Mouse (Mus musculus) CH12.LX (cell line): ENCODE results near the gene Gm20708. TPM values are rescaled to one million over a fixed set of nuclear protein-coding genes. Genes with fewer than 3 reads are reported as not detected.

Source experiments
- DNase-seq: peaks from one replicate; pipeline ENCODE4 v3.0.0-alpha.2; 2013; ENCODE audit errors: extremely low read depth
- H3K27ac ChIP-seq: 2 replicates; pipeline ENCODE4 v1.5.1; 2012; ENCODE audit warnings: low read depth, mild to moderate bottlenecking, control low read depth, moderate library complexity; ENCODE audit not compliant: insufficient read depth
- H3K27me3 ChIP-seq: replicated peaks from 2 replicates; pipeline ENCODE3; 2012; ENCODE audit warnings: inconsistent platforms
- H3K36me3 ChIP-seq, 2 experiments: replicated peaks in 1 of 2; 2 replicates each; pipeline versions ENCODE3 to v1.6.1; 2012; ENCODE audit warnings: inconsistent platforms in 1 of 2, low read length in 1 of 2, mild to moderate bottlenecking in 1 of 2, mixed read lengths in 1 of 2, moderate library complexity in 1 of 2; ENCODE audit not compliant: control insufficient read depth in 1 of 2, insufficient read depth in 1 of 2
- H3K4me1 ChIP-seq, 2 experiments: 2 replicates each; pipeline ENCODE4 v1.6.1; 2012; ENCODE audit warnings: inconsistent platforms in 1 of 2, moderate library complexity in 1 of 2; ENCODE audit not compliant: insufficient read depth in 2 of 2, control insufficient read depth in 1 of 2
- H3K4me2 ChIP-seq: 2 replicates; pipeline ENCODE4 v1.6.1; 2012; ENCODE audit warnings: low read depth, mild to moderate bottlenecking, control low read depth; ENCODE audit not compliant: poor library complexity, insufficient read depth, severe bottlenecking
- H3K4me3 ChIP-seq, 3 experiments: fragments of 150-350 bp in 1 of 3; sonication (generic) in 1 of 3; replicated peaks in 1 of 3; 2 replicates each; pipeline versions ENCODE3 to v1.5.1; 2011 to 2012; ENCODE audit warnings: low read depth in 2 of 3, low read length in 2 of 3, mild to moderate bottlenecking in 2 of 3, moderate library complexity in 2 of 3, control low read depth in 1 of 3, improper control_type of control experiment in 1 of 3, inconsistent platforms in 1 of 3, mixed read lengths in 1 of 3; ENCODE audit not compliant: poor library complexity in 1 of 3
- H3K79me2 ChIP-seq: replicated peaks from 2 replicates; pipeline ENCODE4 v1.6.1; 2012; ENCODE audit warnings: mild to moderate bottlenecking, moderate library complexity; ENCODE audit not compliant: control insufficient read depth, poor library complexity, insufficient read depth, severe bottlenecking; ENCODE audit errors: extremely low read depth
- H3K9ac ChIP-seq: 2 replicates; pipeline ENCODE4 v1.6.1; 2012; ENCODE audit warnings: low read depth, mild to moderate bottlenecking, control low read depth, moderate library complexity; ENCODE audit not compliant: insufficient read depth
- H3K9me3 ChIP-seq: replicated peaks from 2 replicates; pipeline ENCODE3; 2012; ENCODE audit warnings: low read length, inconsistent platforms, mixed read lengths
- BHLHE40 ChIP-seq: IDR thresholded peaks from 2 replicates; pipeline ENCODE4 v1.6.1; 2011; ENCODE audit warnings: mild to moderate bottlenecking, low read depth, low read length, improper control_type of control experiment
- CHD1 ChIP-seq: IDR thresholded peaks from 2 replicates; pipeline ENCODE4 v1.6.1; 2012; ENCODE audit warnings: low read depth, low read length, improper control_type of control experiment, inconsistent platforms
- CHD2 ChIP-seq: IDR thresholded peaks from 2 replicates; pipeline ENCODE4 v1.6.1; 2011; ENCODE audit warnings: low read length, improper control_type of control experiment
- CTCF ChIP-seq, 2 experiments: IDR thresholded peaks in 1 of 2; conservative IDR thresholded peaks in 1 of 2; 2 replicates each; pipeline ENCODE4 v1.5.1; 2011 to 2012; ENCODE audit warnings: low read depth in 2 of 2, low read length in 2 of 2, improper control_type of control experiment in 1 of 2, inconsistent platforms in 1 of 2, mild to moderate bottlenecking in 1 of 2, moderate library complexity in 1 of 2
- E2F4 ChIP-seq: IDR thresholded peaks from 2 replicates; pipeline ENCODE4 v1.6.1; 2011; ENCODE audit warnings: low read depth, low read length, improper control_type of control experiment; ENCODE audit not compliant: insufficient replicate concordance
- ELF1 ChIP-seq: IDR thresholded peaks from 2 replicates; pipeline ENCODE4 v1.6.1; 2014; ENCODE audit warnings: low read depth, mild to moderate bottlenecking, inconsistent platforms, low read length, improper control_type of control experiment
- EP300 ChIP-seq: IDR thresholded peaks from 2 replicates; pipeline ENCODE4 v1.6.1; 2011; ENCODE audit warnings: low read length, improper control_type of control experiment
- ETS1 ChIP-seq: conservative IDR thresholded peaks from 2 replicates; pipeline ENCODE4 v1.6.1; 2012; ENCODE audit warnings: low read depth, mild to moderate bottlenecking, inconsistent platforms, low read length, improper control_type of control experiment, moderate library complexity
- GABPA ChIP-seq: IDR thresholded peaks from 2 replicates; pipeline ENCODE4 v1.6.1; 2012; ENCODE audit warnings: low read depth, low read length, improper control_type of control experiment, inconsistent platforms; ENCODE audit not compliant: insufficient replicate concordance
- HCFC1 ChIP-seq: IDR thresholded peaks from 2 replicates; pipeline ENCODE4 v1.6.1; 2012; ENCODE audit warnings: low read depth, mild to moderate bottlenecking, inconsistent platforms, low read length, improper control_type of control experiment
- IRF4 ChIP-seq: IDR thresholded peaks from 2 replicates; pipeline ENCODE4 v1.6.1; 2014; ENCODE audit warnings: low read depth, mild to moderate bottlenecking, inconsistent platforms, low read length, improper control_type of control experiment
- JUN ChIP-seq: IDR thresholded peaks from 2 replicates; pipeline ENCODE4 v1.6.1; 2011; ENCODE audit warnings: low read depth, mild to moderate bottlenecking, low read length, improper control_type of control experiment, moderate library complexity; ENCODE audit not compliant: insufficient read depth
- JUND ChIP-seq: conservative IDR thresholded peaks from 2 replicates; pipeline ENCODE4 v1.6.1; 2011; ENCODE audit warnings: low read depth, low read length, improper control_type of control experiment
- KAT2A ChIP-seq: IDR thresholded peaks from 2 replicates; pipeline ENCODE4 v1.6.1; 2012; ENCODE audit warnings: low read length, improper control_type of control experiment, inconsistent platforms; ENCODE audit not compliant: insufficient replicate concordance
- MAFK ChIP-seq: IDR thresholded peaks from 2 replicates; pipeline ENCODE4 v1.6.1; 2011; ENCODE audit warnings: low read length, improper control_type of control experiment; ENCODE audit not compliant: insufficient replicate concordance
- MAX ChIP-seq: IDR thresholded peaks from 2 replicates; pipeline ENCODE4 v1.6.1; 2011; ENCODE audit warnings: low read length, improper control_type of control experiment
- MAZ ChIP-seq: IDR thresholded peaks from 2 replicates; pipeline ENCODE4 v1.6.1; 2012; ENCODE audit warnings: low read depth, mild to moderate bottlenecking, inconsistent platforms, low read length, improper control_type of control experiment, moderate library complexity
- MEF2A ChIP-seq: IDR thresholded peaks from 2 replicates; pipeline ENCODE4 v1.6.1; 2014; ENCODE audit warnings: low read depth, mild to moderate bottlenecking, inconsistent platforms, low read length, improper control_type of control experiment, borderline replicate concordance
- MXI1 ChIP-seq: IDR thresholded peaks from 2 replicates; pipeline ENCODE4 v1.6.1; 2011; ENCODE audit warnings: mild to moderate bottlenecking, low read depth, low read length, improper control_type of control experiment
- MYC ChIP-seq: IDR thresholded peaks from 2 replicates; pipeline ENCODE4 v1.6.1; 2011; ENCODE audit warnings: low read depth, mild to moderate bottlenecking, improper control_type of control experiment, low read length
- NELFE ChIP-seq: IDR thresholded peaks from 2 replicates; pipeline ENCODE4 v1.6.1; 2011; ENCODE audit warnings: low read depth, low read length, improper control_type of control experiment
- NRF1 ChIP-seq: IDR thresholded peaks from 2 replicates; pipeline ENCODE4 v1.6.1; 2014; ENCODE audit warnings: low read depth, mild to moderate bottlenecking, inconsistent platforms, low read length, improper control_type of control experiment, moderate library complexity
- PAX5 ChIP-seq: IDR thresholded peaks from 2 replicates; pipeline ENCODE4 v1.6.1; 2012; ENCODE audit warnings: low read length, inconsistent platforms, mixed read lengths
- POLR2A ChIP-seq: IDR thresholded peaks from 2 replicates; pipeline ENCODE4 v1.6.1; 2011; ENCODE audit warnings: low read depth, mild to moderate bottlenecking, improper control_type of control experiment, low read length
- POLR2AphosphoS2 ChIP-seq: IDR thresholded peaks from 2 replicates; pipeline ENCODE4 v1.6.1; 2011; ENCODE audit warnings: low read depth, low read length, improper control_type of control experiment
- RAD21 ChIP-seq: IDR thresholded peaks from 2 replicates; pipeline ENCODE4 v1.6.1; 2011; ENCODE audit warnings: low read depth, mild to moderate bottlenecking, low read length, improper control_type of control experiment, moderate library complexity
- RCOR1 ChIP-seq: conservative IDR thresholded peaks from 2 replicates; pipeline ENCODE4 v1.6.1; 2012; ENCODE audit warnings: low read depth, mild to moderate bottlenecking, inconsistent platforms, low read length, improper control_type of control experiment
- SIN3A ChIP-seq: IDR thresholded peaks from 2 replicates; pipeline ENCODE4 v1.6.1; 2012; ENCODE audit warnings: low read length, improper control_type of control experiment, inconsistent platforms
- SMC3 ChIP-seq: IDR thresholded peaks from 2 replicates; pipeline ENCODE4 v1.6.1; 2011; ENCODE audit warnings: low read depth, low read length, improper control_type of control experiment
- TBP ChIP-seq: conservative IDR thresholded peaks from 2 replicates; pipeline ENCODE4 v1.6.1; 2011; ENCODE audit warnings: low read depth, low read length, improper control_type of control experiment
- TCF12 ChIP-seq: IDR thresholded peaks from 2 replicates; pipeline ENCODE4 v1.6.1; 2014; ENCODE audit warnings: low read depth, mild to moderate bottlenecking, inconsistent platforms, low read length, improper control_type of control experiment
- UBTF ChIP-seq: IDR thresholded peaks from 2 replicates; pipeline ENCODE4 v1.6.1; 2012; ENCODE audit warnings: low read depth, mild to moderate bottlenecking, inconsistent platforms, low read length, improper control_type of control experiment, moderate library complexity
- USF1 ChIP-seq: IDR thresholded peaks from 2 replicates; pipeline ENCODE4 v1.6.1; 2014; ENCODE audit warnings: low read depth, mild to moderate bottlenecking, inconsistent platforms, low read length, improper control_type of control experiment
- USF2 ChIP-seq: conservative IDR thresholded peaks from 2 replicates; pipeline ENCODE4 v1.6.1; 2011; ENCODE audit warnings: low read depth, low read length, improper control_type of control experiment
- ZC3H11A ChIP-seq: IDR thresholded peaks from 2 replicates; pipeline ENCODE4 v1.6.1; 2012; ENCODE audit warnings: low read depth, mild to moderate bottlenecking, inconsistent platforms, low read length, improper control_type of control experiment
- ZKSCAN1 ChIP-seq: IDR thresholded peaks from 2 replicates; pipeline ENCODE4 v1.6.1; 2012; ENCODE audit warnings: low read depth, inconsistent platforms, low read length, improper control_type of control experiment, borderline replicate concordance
- ZMIZ1 ChIP-seq: IDR thresholded peaks from 2 replicates; pipeline ENCODE4 v1.6.1; 2012; ENCODE audit warnings: low read depth, mild to moderate bottlenecking, inconsistent platforms, low read length, improper control_type of control experiment
- ZNF384 ChIP-seq: IDR thresholded peaks from 2 replicates; pipeline ENCODE4 v1.6.1; 2012; ENCODE audit warnings: low read depth, low read length, improper control_type of control experiment, inconsistent platforms
- dilution Hi-C: fragments of 300-500 bp; cut with MboI; formaldehyde crosslinking; loops from 2 replicates; pipeline ENCODE4 v1.14.3; 2020; ENCODE audit warnings: low sequenced_read_pairs; ENCODE audit not compliant: extremely low pct_unique_long_range_greater_than_20kb, extremely low pct_ligation_motif_present
- in situ Hi-C: fragments of 300-500 bp; cut with MboI; formaldehyde crosslinking; loops from 3 replicates; pipeline ENCODE4 v1.14.3; 2019; ENCODE audit warnings: low sequenced_read_pairs, low pct_ligation_motif_present, low pct_unique_long_range_greater_than_20kb, mixed read lengths
- polyA plus RNA-seq: library from polyadenylated mRNA; unstranded; fragments of >175 nt; gene quantifications from 2 replicates; pipeline ENCODE4 v1.2.1, GENCODE M21; 2012; ENCODE audit warnings: low read depth; ENCODE audit not compliant: insufficient read length
- total RNA-seq, 2 experiments: library from RNA; depleted of rRNA; stranded (reverse); fragments of 300-350 nt in 1 of 2; fragments of >200 nt in 1 of 2; gene quantifications; 2 replicates each; pipeline ENCODE4 v1.2.3; 2012 to 2014

Gene Gm20708
- total and polyA plus RNA-seq, 3 experiments = 0.50 to 1.0 (median 0.80) TPM

DNA sequence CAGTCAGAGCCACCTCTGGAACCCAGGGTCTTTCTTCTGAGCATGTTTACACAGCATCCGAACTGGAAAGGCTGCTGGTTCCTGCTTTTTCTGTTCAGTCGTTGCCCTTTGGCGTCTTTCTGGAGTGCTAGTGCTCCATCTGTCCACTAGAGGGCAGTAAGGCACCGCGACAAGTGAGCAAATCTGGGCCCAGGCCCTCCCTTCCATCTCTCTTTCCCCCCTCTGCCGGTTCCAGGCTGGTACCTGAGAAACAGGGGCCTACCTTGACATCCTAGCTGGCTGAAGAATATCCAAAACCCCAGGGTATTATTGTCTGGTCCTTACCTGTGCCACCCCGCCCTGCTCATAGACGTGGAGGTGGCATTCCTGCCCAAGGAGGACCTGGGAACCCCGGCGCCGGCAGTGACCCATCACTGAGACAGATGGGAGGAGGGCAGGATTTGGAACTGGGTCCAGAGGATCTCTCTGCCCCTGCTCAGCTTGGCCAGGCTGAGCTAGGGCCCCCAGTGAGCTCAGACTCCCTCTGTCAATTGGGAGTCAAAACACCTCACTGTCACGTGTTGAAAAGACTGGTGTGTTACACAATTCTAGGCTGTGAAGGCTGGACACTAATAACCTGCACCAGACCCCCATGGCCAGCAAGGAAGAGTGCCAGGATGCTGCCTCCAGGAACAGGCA lies 61.4 kb downstream of the Gm20708 start:
- no peak overlapping the region for H3K9ac ChIP-seq
- H3K27ac ChIP-seq = no peak overlapping the region
- H3K9me3 ChIP-seq = peaks cover 4% of the 10 kb centered on the region
- no peaks in the 10 kb centered on the region for H3K36me3 ChIP-seq
- dilution Hi-C loops (no loop called here), in situ Hi-C loops (loop anchor here (5.0 kb wide), 2 partner anchors 96 to 151 kb away; no protein-coding TSS in a partner anchor)
- DNase-seq = peak; percentile 92
- no peak overlapping the region for H3K4me3 ChIP-seq
- peaks cover 23 to 38% of the 10 kb centered on the region in 2 experiments for H3K4me1 ChIP-seq
- peaks cover 58% of the 10 kb centered on the region for H3K27me3 ChIP-seq
- H3K79me2 ChIP-seq = no peaks in the 10 kb centered on the region
- no peak for TF ChIP-seq MAX
- TF ChIP-seq NELFE = peak; percentile 59; the same call in 1 of the 2 replicates
- no peak for TF ChIP-seq POLR2A
- TF ChIP-seq ZC3H11A = peak; percentile 97
- peak; percentile 99 for TF ChIP-seq SMC3
- no peak; the same call in none of the 2 replicates for TF ChIP-seq RAD21
- TF ChIP-seq ETS1 = no peak
- TF ChIP-seq CTCF (conservative IDR thresholded peaks at IDR 0.05 in 1 of 2, IDR thresholded peaks at IDR 0.05 in 1 of 2; ENCODE audit: low read depth in 2 of 2, low read length in 2 of 2) = peak; percentile 98 to 99
- TF ChIP-seq PAX5 = no peak
- no peak for TF ChIP-seq RCOR1
- no peak for TF ChIP-seq HCFC1
- TF ChIP-seq CHD2 = no peak
- TF ChIP-seq ZNF384 = no peak
- peak; percentile 23; the same call in 1 of the 2 replicates for TF ChIP-seq SIN3A
- peak; percentile 51 for TF ChIP-seq ELF1
- no peak for TF ChIP-seq USF1
- TF ChIP-seq IRF4 = peak; percentile 72; the same call in 1 of the 2 replicates
- no peak for TF ChIP-seq TBP
- TF ChIP-seq EP300 = no peak
- no peak for TF ChIP-seq UBTF
- TF ChIP-seq BHLHE40 = no peak; the same call in 1 of the 2 replicates
- TF ChIP-seq GABPA = no peak
- TF ChIP-seq JUN = no peak
- TF ChIP-seq ZMIZ1 = no peak
- TF ChIP-seq POLR2AphosphoS2 = no peak
- no peak; the same call in 1 of the 2 replicates for TF ChIP-seq MXI1
- 0 out of 2 replicates have a peak, but pooled peaks have one; percentile 27 for TF ChIP-seq NRF1
- TF ChIP-seq KAT2A = no peak
- TF ChIP-seq MAZ = peak; percentile 84; the same call in 1 of the 2 replicates
- TF ChIP-seq MYC = peak; percentile 41; the same call in 1 of the 2 replicates
- no peak for TF ChIP-seq ZKSCAN1
- no peak for TF ChIP-seq MAFK
- TF ChIP-seq USF2 = no peak
- no peak for TF ChIP-seq CHD1
- no peak for TF ChIP-seq E2F4
- peak; percentile 63; the same call in 1 of the 2 replicates for TF ChIP-seq TCF12
- TF ChIP-seq MEF2A = peak; percentile 63
- TF ChIP-seq JUND = peak; percentile 50; the same call in 1 of the 2 replicates
- no peak overlapping the region for H3K4me2 ChIP-seq
